Mouse (Mus musculus) cerebellum, postnatal 4 days (tissue): ENCODE measurements at regions not wholly inside any gene's neighbourhood (a gene's known extent, or its start where the extent isn't known, plus 50 kb on each side); places are given as distances from the start of the nearest gene placed in this dataset.

Experiments used
- DNase-seq, 2 experiments: peaks; one replicate each; pipeline ENCODE4 v3.0.0; 2022; ENCODE audit warnings: low spot score in 2 of 2, mixed read lengths in 1 of 2

- no peak for DNase-seq
Measured at GRCm38 (mm10) chr13:99781616-99782015, 119.3 kb downstream of the Cartpt start.

DNA sequence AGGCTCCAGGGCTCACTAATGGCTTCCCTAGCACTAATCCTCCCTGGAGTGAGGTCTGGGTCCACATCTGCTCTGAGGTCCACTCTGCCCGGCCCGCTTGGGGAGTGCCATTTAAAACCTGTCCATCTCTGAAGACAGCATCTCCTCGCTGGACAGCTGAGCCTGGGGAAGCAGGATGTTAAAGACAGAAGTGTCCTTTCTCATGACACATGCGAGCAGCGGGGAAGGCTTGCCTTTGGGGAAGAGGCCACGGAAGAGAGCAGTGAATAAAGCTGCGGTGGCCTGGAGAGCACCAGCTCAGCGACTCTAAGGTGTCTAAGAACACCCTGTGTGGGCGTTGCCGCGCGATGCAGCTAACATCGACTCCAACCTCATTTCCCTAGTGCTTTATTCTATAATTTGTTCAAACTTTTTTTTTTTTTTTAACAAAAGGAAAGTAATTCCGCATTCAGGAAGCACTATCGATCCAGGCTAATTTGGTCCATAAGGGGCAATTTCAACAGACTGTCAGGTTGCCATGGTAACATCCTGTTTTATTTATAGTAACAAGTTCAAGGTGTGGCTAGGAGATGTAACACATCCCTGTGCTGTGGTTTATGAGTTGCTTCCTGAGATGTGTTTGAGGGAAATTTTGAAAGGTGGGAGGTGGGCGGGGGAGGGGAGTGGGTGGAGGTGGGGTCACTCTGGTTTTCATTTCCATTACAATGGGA lies 120.0 kb downstream of the Cartpt start:
- DNase-seq, result no peak

DNA sequence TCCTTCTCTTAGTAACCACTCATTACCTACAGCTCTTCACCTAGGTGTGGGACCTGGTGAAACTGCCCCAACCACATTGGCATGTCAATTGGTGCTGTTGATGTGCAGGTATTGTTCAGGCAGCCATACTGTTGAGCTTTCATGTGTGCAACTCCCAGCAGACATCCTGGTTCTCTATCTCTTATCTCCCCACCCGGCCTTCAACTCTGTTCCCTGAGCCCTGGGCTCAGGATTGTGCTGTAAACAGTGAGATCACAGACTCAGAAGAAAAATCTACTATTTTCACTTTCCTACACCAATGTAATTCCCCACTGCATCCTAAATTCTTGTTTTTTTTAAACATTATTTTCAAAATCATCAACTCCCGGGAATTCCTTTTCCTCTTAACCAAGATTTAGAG lies 122.1 kb downstream of the Cartpt start:
- no peak for DNase-seq

- no peak for DNase-seq
Measured at GRCm38 (mm10) chr13:99777736-99778135, 123.2 kb downstream of the Cartpt start.

- no peak for DNase-seq
Measured at GRCm38 (mm10) chr13:99765965-99766364, 134.9 kb downstream of the Cartpt start.

DNA sequence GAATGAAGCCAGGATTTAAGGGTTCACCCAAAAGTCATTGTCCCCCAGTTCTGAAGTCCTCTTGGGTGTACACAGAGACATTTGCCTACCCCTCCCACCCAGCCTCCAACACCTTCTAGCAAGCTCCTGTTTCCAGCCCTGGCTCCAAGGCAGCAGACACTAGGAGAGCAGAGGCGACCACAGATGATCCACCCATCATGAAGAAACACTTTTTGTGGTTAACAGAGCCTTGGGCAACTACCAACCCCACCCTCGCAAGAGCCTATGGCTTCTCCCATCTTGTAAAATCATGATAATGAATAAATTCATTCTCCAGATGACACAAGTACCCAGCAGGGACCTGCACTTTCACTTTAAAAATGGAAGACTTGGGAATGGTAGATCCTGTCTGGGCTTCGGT lies 136.1 kb downstream of the Cartpt start:
- no peak for DNase-seq

DNA sequence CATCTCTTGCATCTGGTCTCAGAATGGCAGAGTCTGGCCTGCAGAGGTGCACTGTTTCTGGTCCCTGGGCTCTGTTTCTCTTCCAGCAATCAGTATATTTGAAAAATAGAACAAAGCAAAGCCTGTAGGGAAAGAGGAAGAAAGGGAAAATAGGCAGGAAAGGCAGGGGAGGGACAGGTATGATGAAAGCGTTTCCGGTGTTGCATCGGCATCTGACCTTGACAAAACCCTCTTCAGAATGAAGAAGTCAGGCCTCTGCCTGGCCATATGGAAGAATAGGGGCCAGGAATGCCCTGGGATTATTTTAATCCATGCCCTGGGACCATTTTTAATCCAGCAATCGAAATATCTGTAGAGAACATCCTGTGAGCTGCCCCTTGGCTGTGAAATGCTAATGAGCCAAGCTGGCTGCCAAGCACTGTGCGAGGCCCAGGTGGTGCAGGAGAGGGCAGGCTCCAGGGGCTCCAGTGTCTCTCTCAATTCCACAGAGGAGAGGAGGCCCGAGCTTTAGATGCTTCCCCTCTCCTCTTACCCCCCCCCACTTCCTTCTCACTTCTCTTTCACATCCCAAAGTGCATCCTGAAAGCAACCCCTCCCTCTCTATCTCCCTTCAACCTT lies 136.7 kb downstream of the Cartpt start:
- DNase-seq, result no peak

DNA sequence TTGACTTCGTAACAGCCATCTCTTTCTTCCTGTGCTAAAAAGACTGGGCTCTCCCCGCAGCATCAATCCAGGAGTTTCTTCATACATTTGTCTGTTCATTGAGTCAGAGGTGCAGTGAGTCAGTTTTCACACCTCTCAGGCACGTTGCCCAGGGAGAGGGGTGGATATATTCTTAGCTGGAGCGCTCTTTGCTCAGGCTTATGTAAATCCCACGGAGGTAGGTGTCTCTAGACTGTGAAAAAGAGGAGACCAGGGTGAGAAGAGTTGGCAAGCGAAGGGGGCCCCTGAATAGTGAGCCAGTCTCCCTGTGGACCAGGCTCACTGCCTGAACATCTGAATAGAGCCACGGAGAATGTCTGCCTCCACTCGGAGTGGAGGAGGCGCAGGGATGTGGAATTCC lies 139.0 kb downstream of the Cartpt start:
- no peak for DNase-seq

DNA sequence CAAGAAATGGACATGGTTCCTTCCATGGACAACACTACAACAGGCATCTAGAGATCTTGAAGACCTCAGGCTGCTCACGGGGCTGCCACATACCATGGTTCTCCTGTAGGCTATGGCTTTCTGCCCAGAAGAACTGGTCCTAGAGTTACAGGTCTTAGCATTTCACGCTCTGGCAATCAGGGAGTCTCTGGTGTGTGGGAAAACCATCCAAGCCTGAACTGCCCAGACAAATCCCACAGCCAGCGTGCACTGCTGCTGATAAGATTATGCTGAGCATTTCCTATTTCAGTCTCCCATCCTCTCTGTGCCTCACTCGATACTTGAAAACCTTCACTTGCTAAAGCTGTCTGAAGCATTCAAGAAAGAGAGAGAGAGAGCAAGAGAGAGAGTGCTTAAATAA lies 139.5 kb downstream of the Cartpt start:
- no peak for DNase-seq

DNA sequence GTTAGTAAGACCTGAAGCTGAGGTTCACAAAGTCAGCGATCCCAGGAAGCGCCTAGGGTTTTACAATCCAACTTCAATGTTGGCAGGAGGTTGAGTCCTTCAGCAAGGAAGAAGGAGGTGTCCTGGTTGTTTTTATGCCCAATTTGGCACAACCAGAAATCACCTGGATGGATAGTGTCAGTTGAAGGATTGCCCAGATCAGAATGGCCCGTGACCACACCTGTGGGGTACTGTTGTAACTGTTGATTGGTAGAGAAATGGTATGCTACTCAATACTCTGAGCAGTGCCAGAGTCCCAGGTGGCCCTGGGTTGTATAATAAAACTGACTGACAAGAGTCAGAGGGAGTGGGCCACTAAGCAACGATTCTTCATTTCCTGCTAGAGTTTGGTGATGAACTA lies 140.2 kb downstream of the Cartpt start:
- no peak for DNase-seq

DNA sequence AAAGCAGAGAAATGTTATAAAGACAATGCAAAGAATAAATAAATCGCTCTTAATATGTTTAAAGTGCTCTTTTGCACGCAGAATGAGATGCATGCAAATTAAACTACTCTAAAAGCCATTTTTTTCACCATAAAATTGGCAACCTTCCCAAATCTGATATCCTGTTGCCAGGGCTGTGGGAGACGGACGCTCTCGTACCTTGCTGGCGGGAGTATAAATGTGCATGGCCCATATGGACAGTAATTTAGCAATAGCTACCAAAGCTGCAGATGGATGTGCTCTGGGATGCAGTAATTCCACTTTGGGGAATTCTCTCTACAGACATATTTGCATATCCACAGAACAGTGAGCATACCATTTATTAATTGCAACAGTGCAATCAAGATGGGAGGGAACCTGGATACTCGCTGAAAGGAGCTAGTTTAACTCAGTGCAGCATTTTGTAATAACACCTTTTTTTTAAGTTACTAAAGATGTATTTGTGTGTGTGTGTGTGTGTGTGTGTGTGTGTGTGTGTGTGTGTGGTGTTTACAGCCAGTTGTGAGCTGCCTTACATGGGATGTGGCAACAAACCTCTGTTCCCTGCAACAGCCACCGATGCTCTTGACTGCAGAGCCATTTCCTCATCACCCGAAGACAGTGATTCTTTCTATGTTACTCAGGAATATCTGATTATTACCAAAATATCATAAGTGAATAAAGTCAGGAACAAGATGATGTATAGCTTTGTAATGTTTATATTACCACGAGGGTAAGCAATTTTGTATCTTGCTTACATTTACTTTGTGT lies 141.4 kb downstream of the Cartpt start:
- DNase-seq, result no peak

GRCm38 (mm10) chr13:99754701-99755100 lies 146.2 kb downstream of the Cartpt start:
- DNase-seq, result no peak

DNA sequence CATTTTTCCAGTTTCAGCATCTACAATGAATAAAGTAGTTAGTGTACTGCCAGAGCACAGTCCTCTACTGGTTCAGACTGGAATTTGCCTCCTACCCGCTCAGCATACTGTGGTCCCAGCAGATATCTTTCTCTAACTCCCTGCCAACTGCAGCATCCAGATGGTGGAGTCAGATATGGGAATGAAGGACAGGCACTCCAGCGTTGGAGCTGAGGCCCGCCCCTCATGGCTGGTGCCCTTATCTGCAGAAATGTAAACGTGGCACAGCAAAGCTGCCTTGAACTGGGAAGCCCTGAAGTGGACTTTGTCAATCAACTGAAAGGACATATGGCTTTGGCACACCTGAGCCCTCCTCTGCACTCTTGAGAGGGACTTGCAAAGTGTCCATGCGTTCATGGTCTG lies 146.6 kb downstream of the Cartpt start:
- DNase-seq, result no peak

GRCm38 (mm10) chr13:99753526-99753925 lies 147.4 kb downstream of the Cartpt start:
- DNase-seq, result no peak

DNA sequence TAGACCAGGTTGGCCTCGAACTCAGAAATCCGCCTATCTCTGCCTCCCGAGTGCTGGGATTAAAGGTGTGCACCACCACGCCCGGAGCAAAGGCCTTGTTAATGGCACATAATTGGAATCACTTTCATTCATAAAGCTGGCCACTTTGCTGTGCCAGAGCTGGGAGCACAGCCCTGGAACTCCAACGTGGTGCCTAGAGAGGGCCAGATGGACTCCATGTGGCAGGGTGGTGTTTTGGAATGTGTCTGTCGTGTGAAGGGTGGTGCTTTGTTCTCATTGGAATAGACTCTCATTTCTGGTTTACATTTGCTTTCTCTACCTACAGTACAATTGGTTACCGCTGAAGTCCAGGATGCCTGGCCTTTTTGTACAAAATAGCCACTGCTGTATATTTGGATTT lies 150.2 kb downstream of the Cartpt start:
- no peak for DNase-seq

- DNase-seq, result no peak
Measured at GRCm38 (mm10) chr13:99749342-99749741, 151.5 kb downstream of the Cartpt start.

DNA sequence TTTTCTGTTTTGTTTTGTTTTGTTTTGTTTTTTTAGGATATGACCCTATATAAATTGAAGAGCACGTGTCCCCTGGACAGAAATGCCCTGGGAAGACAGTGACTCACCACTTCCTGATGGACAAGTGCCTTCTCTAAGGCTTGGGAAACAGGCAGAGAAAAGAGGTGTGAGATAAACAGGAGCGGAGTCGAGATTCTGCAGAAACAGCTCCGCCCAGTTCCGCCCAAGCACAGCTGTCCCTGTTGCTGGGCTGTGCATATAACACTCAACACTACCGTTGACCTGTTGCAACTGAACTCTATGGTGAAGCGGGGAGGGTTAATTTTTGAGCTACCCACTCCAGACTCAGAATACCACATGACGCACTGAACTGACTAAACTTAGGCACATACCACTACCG lies 152.8 kb downstream of the Cartpt start:
- DNase-seq, result no peak

- DNase-seq, result no peak
Measured at GRCm38 (mm10) chr13:99745526-99745925, 155.4 kb downstream of the Cartpt start.

DNA sequence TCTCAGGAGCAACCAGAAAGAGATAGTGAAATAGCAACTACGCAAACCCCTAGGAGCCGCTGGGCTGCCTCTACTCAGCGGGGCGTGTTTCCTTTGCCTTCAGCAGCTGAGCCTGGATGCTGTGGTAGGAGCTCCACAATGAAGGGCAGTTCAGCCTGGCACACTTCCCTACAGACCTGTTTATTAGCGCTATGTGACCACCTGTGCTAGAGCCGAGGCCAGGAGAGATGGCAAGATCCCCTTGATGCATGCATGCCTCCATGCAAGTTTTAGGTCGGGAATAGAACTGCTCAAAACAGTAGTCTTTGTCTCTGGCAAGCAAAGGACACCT lies 156.1 kb downstream of the Cartpt start:
- no peak for DNase-seq

DNA sequence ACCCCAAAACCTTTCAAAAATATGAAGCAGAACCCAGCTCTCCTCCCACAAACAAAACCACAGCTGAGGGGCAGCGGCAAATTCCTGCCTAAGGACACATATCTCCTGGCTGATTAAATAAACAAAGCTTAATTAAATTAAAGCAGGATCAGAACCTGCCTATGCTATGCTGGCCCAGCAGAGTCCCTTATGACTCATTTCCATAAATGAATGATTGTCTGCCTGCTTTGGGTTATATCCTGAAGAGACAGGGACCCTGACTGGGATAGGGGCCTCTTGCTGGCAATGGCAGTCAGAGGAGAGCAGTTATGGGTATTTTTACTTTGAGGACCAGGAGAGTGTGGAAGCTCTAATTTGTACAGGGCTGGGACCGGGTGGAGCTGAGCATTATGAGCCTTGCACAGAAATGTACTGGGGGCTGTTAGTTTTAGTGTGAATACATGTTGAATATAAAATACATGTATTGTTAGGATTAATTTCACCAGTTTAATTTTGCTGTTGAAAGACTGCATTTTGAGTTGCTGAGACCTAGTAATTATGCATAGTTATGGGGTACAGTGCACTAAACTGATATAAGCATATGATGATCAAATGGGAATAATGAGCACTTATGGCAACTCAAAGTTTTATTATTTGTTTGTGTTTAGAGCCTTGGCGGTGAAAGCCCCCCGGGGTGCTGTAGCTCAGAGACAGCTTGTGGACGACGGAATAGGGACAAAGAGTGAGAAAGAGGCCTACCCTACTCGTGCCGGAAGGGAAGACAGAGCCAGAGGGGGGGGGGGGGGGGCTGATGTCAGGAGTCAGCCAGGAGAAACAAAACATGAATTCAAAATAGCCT lies 156.7 kb downstream of the Cartpt start:
- no peak for DNase-seq

DNA sequence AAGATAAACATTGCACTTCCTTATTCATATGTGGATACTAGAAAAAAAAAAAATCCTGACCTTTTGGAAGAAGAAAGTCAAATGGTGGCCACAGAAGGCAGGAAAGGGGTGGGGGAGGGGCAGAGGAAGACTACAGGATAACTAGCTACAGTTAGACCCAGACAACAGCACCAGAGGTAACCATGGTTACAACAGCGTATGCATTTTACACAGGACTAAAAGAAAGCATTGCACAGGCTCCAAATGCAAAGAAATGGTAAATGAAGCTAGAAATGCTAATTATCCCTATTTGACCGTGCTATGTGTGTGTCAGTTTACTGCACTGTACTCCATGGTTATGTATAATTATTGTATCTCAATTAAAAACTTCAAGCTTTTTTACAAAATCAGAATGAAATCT lies 158.4 kb downstream of the Cartpt start:
- DNase-seq, result no peak

- DNase-seq, result no peak
Measured at GRCm38 (mm10) chr13:99741981-99742380, 158.9 kb downstream of the Cartpt start.
